Mouse (Mus musculus): ENCODE results near the gene Shc3. TPM values are rescaled to one million over a fixed set of nuclear protein-coding genes. Genes with fewer than 3 reads are reported as not detected.

Gene Shc3
- total and polyA plus RNA-seq, 3 experiments: not detected

GRCm38 (mm10) chr13:51418268-51418941 lies 150.8 kb downstream of the Shc3 start:
- Histone ChIP-seq H3K9ac (ENCODE audit: control insufficient read depth, low read depth, low read length, poor library complexity, severe bottlenecking) (no peak overlapping the region), H3K36me3 (ENCODE audit: control insufficient read depth in 1 of 2, insufficient read depth in 2 of 2, low read length in 2 of 2) (no peaks in the 10 kb centered on the region), H3K79me2 (ENCODE audit: control insufficient read depth, insufficient read depth, low read length, poor library complexity) (no peaks in the 10 kb centered on the region), H3K27ac (ENCODE audit: control insufficient read depth, low read depth, low read length) (no peak overlapping the region), H3K9me3 (replicated peaks; ENCODE audit: insufficient read depth, low read length) (no peaks in the 10 kb centered on the region), H3K27me3 (ENCODE audit: control insufficient read depth in 1 of 2, insufficient read depth in 2 of 2, low read length in 2 of 2) (no peaks in the 10 kb centered on the region), H3K4me1 (ENCODE audit: control insufficient read depth in 1 of 2, insufficient read depth in 2 of 2, low read length in 2 of 2) (no peaks in the 10 kb centered on the region), H3K4me3 (ENCODE audit: control insufficient read depth in 1 of 2, insufficient read depth in 1 of 2, low read depth in 2 of 2, low read length in 2 of 2) (no peak overlapping the region)
- DNase-seq (ENCODE audit: low read depth, low spot score): no peak
- TF ChIP-seq MYB (IDR thresholded peaks at IDR 0.05; ENCODE audit: low read depth, low read length): no peak
- TF ChIP-seq NELFE (IDR thresholded peaks at IDR 0.05; ENCODE audit: low read depth, low read length): no peak
- TF ChIP-seq ETS1 (IDR thresholded peaks at IDR 0.05; ENCODE audit: low read depth, low read length): no peak
- no peak for TF ChIP-seq BHLHE40 (IDR thresholded peaks at IDR 0.05; ENCODE audit: borderline replicate concordance, low read depth, low read length)
- no peak for TF ChIP-seq SMC3 (IDR thresholded peaks at IDR 0.05; ENCODE audit: low read depth, low read length)
- TF ChIP-seq HCFC1 (IDR thresholded peaks at IDR 0.05; ENCODE audit: low read depth, low read length): no peak
- TF ChIP-seq MEF2A (IDR thresholded peaks at IDR 0.05; ENCODE audit: extremely low read depth, insufficient replicate concordance, low read depth, low read length, poor library complexity, severe bottlenecking): no peak
- no peak for TF ChIP-seq ZC3H11A (IDR thresholded peaks at IDR 0.05; ENCODE audit: low read depth, low read length)
- no peak for TF ChIP-seq MAZ (IDR thresholded peaks at IDR 0.05; ENCODE audit: low read depth, low read length)
- TF ChIP-seq POLR2AphosphoS5 (IDR thresholded peaks at IDR 0.05; ENCODE audit: borderline replicate concordance, low read depth, low read length): no peak
- TF ChIP-seq TAL1 (IDR thresholded peaks at IDR 0.05; ENCODE audit: low read length): no peak
- no peak for TF ChIP-seq KAT2A (conservative IDR thresholded peaks at IDR 0.05; ENCODE audit: low read depth, low read length)

DNA sequence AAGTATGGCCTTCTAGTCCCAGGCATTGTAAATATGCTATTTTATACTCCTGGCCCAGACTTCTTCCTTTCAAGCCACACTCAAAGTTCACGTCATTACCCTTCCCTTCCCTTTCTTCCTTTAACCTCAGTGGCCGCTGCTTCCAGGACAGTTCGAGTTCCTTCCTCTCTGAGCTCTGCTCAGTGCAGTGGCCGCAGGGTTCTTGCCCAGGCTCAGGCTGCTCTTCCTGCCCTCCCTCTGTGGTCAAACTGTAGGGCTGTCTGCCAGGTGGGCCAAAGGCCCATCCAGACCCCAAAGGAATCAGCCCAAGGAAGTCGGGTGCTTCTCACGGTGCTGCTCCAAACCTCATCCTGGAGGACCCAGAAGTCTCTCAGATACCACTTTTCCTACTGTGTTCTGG lies 151.4 kb downstream of the Shc3 start:
- H3K27ac ChIP-seq (ENCODE audit: control insufficient read depth, low read depth, low read length): no peak overlapping the region
- TF ChIP-seq GABPA (IDR thresholded peaks at IDR 0.05; ENCODE audit: low read depth, low read length) (no peak), TBP (IDR thresholded peaks at IDR 0.05; ENCODE audit: low read depth, low read length) (no peak), MYB (IDR thresholded peaks at IDR 0.05; ENCODE audit: low read depth, low read length) (no peak), CHD1 (IDR thresholded peaks at IDR 0.05; ENCODE audit: low read depth, low read length) (no peak), MYC (IDR thresholded peaks at IDR 0.05; ENCODE audit: low read depth, low read length) (no peak), E2F4 (IDR thresholded peaks at IDR 0.05; ENCODE audit: borderline replicate concordance, low read depth, low read length) (no peak), USF2 (IDR thresholded peaks at IDR 0.05; ENCODE audit: borderline replicate concordance in 1 of 2, insufficient read depth in 1 of 2, low read depth in 1 of 2, low read length in 2 of 2) (no peak), POLR2AphosphoS2 (IDR thresholded peaks at IDR 0.05; ENCODE audit: low read length) (no peak), ZMIZ1 (IDR thresholded peaks at IDR 0.05; ENCODE audit: low read depth, low read length) (no peak), ZC3H11A (IDR thresholded peaks at IDR 0.05; ENCODE audit: low read depth, low read length) (no peak), ELF1 (IDR thresholded peaks at IDR 0.05; ENCODE audit: low read depth, low read length) (no peak), POLR2AphosphoS5 (IDR thresholded peaks at IDR 0.05; ENCODE audit: borderline replicate concordance, low read depth, low read length) (no peak), JUND (IDR thresholded peaks at IDR 0.05; ENCODE audit: low read depth, low read length) (no peak), SMC3 (IDR thresholded peaks at IDR 0.05; ENCODE audit: low read depth, low read length) (no peak), TAL1 (IDR thresholded peaks at IDR 0.05; ENCODE audit: low read length) (no peak), ZKSCAN1 (IDR thresholded peaks at IDR 0.05; ENCODE audit: low read depth, low read length) (no peak), CTCF (IDR thresholded peaks at IDR 0.05 in 2 of 3, conservative IDR thresholded peaks at IDR 0.05 in 1 of 3; ENCODE audit: control insufficient read depth in 1 of 3, insufficient read depth in 1 of 3, low read depth in 2 of 3, low read length in 3 of 3, poor library complexity in 1 of 3, severe bottlenecking in 1 of 3) (no peak), GATA1 (IDR thresholded peaks at IDR 0.05; ENCODE audit: low read depth, low read length) (no peak), UBTF (IDR thresholded peaks at IDR 0.05; ENCODE audit: borderline replicate concordance, insufficient read depth, low read depth, low read length) (no peak), USF1 (IDR thresholded peaks at IDR 0.05; ENCODE audit: low read depth, low read length) (no peak)
- H3K27me3 ChIP-seq (ENCODE audit: control insufficient read depth in 1 of 2, insufficient read depth in 2 of 2, low read length in 2 of 2): no peaks in the 10 kb centered on the region
- no peaks in the 10 kb centered on the region for H3K79me2 ChIP-seq (ENCODE audit: control insufficient read depth, insufficient read depth, low read length, poor library complexity)
- no peak overlapping the region for H3K4me3 ChIP-seq (ENCODE audit: control insufficient read depth in 1 of 2, insufficient read depth in 1 of 2, low read depth in 2 of 2, low read length in 2 of 2)
- H3K9ac ChIP-seq (ENCODE audit: control insufficient read depth, low read depth, low read length, poor library complexity, severe bottlenecking): no peak overlapping the region
- H3K36me3 ChIP-seq (ENCODE audit: control insufficient read depth in 1 of 2, insufficient read depth in 2 of 2, low read length in 2 of 2): no peaks in the 10 kb centered on the region
- no peaks in the 10 kb centered on the region for H3K9me3 ChIP-seq (replicated peaks; ENCODE audit: insufficient read depth, low read length)
- no peak for DNase-seq (ENCODE audit: low read depth, low spot score)
- H3K4me1 ChIP-seq (ENCODE audit: control insufficient read depth in 1 of 2, insufficient read depth in 2 of 2, low read length in 2 of 2): no peaks in the 10 kb centered on the region
